Mouse (Mus musculus): ENCODE data around the gene Chchd10.
"Not testable (repeated sequence)": the region's sequence is repeated elsewhere in the genome, so short reads cannot be mapped to it uniquely, and the experiment has no call there.

The Chchd10 gene

DNA sequence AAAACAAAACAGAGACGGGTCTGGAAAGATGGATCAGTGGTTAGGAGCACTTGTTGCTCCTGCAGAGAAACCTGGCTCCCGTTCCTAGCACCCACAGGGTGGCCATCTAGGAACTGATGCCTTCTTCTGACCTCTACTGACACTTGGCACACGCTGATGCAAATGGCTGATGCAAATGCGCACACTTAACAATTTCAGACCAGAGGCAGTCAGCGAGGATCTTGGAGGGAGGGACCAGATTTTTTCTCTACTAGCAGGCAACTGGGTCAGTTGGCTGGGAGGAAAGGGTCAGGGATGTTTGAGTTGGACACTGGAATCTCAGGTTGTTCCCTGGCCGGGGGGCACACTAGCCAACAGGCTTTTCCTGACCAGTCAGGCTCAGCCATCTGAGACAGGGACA is at the start of gene Chchd10:
Gene Chchd10 (plus strand): TSS at position 240 of the 400 bp plus-strand sequence.
- peak; percentile 28 for DNase-seq (ENCODE audit: low spot score)

GRCm38 (mm10) chr10:75883232-75883552 is 49.7 kb upstream of the Chchd10 start:
- peak; percentile 73 for DNase-seq (ENCODE audit: low spot score)

GRCm38 (mm10) chr10:75884742-75885141 is 48.2 kb upstream of the Chchd10 start:
- DNase-seq (ENCODE audit: low spot score): no peak

GRCm38 (mm10) chr10:75887504-75887903 is 45.4 kb upstream of the Chchd10 start:
- not testable (repeated sequence) for DNase-seq (ENCODE audit: low spot score)

DNA sequence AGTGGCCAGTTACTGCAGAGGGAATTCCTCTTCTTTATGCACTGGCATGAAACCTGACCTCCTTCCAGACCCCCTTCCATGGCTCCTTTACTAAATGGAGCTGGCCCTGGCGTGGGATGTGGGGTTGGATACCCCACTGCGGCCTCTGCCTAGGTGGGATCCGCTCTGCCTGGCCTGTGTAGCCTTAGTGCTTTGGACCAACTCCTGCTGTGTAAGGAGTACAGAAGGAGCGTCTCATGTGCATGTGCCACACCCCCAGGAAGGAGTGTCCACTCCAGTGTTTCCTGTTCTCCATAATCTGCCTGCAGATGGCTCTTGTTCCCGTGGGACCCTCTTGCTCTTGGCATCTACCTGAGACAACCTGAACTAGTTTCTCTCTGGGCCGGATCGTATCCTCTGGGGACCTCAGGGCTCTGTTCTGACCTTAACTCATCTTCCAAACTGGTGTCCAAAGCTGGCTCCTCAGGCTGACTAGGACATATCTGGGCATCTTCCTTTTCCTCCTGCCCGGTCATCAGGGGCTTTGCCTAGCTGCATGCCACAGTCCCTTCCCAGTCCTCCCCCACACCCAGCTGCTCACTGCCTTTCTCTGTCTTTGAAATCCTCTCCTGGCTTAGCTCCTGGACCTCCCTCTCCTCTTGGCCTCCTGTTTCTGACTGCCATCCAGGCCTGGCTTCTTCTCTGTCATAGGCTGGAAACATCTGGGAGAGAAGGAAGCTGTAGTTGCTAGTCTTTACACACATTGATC is 43.4 kb upstream of the Chchd10 start:
- DNase-seq (ENCODE audit: low spot score): peak; percentile 74

DNA sequence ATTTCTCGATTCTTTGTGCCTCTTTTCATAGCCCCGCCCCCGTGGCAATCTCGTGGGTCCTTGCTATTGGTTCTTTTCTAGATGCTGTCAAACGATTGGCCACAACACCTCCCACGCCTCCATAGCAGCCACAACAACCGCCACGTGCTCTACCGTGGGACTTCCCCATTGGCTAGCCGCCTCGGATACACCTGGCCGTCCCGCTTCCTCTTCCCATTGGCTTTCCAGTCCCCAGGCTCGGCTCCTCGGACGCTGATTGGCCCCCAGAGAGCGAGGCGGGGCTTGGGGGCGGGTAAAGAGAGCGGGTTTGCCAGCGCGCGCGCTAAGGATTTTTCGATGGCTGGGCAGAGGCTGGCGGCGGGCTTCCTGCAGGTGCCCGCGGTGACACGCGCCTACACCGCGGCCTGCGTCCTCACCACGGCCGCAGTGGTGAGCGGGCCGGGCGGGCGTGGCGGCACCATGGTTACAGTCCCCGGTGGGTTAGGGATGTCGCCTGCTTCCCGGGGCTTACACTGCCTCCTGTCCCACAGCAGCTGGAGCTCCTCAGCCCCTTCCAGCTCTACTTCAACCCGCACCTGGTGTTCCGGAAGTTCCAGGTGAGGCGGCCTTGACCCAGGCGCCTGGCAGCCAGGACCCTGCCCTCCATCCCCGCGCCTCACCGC is 39.7 kb upstream of the Chchd10 start, which contains the start of gene Derl3:
Gene Derl3 (plus strand): TSS at position 325 of the 662 bp plus-strand sequence.
- no peak for DNase-seq (ENCODE audit: low spot score)

DNA sequence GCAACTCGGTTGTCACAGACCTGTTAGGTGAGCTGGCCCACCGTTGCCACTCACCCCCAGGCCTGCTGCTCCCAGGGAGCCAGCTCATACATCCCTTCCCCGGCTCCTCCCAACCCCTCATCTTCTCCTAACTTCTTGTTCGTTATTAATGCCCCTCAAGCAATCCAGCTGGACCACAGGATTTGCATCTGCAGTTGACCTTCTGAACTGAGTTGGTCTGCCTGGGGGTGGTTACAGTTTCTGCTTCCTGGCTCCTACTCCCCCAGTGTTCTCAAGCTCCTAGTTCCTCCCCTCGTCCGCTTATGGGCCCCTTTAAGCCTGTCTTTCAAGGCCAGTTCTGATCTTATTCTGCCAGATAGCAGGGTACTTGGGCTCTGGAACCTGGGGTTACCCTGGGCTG is 38.3 kb upstream of the Chchd10 start:
- DNase-seq (ENCODE audit: low spot score): no peak

DNA sequence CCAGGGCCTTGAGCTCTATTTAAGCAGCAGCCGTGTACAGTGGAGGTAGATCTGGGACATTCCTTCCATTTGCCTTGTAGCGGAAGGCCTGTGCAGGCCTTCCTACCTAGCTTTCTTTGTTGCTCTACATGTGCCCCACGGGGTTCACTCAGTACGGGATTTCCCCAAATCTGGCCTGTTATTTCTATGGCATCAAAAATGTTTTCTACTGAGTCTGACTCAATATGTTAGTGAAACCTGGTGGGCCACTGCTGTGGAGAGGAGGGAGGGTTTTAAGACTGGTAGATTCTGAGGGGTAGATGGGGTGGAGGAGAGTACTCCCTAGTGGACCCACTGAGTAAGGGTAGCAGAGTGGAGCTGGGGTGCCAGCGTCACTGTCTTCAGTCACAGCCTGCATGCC is 37.2 kb upstream of the Chchd10 start:
- no peak for DNase-seq (ENCODE audit: low spot score)

GRCm38 (mm10) chr10:75896208-75896607 is 36.7 kb upstream of the Chchd10 start:
- DNase-seq (ENCODE audit: low spot score): no peak

- peak; percentile 56 for DNase-seq (ENCODE audit: low spot score)
Measured at GRCm38 (mm10) chr10:75897373-75897772, 35.6 kb upstream of the Chchd10 start.

GRCm38 (mm10) chr10:75898039-75898564 is 34.8 kb upstream of the Chchd10 start:
- no peak for DNase-seq (ENCODE audit: low spot score)

DNA sequence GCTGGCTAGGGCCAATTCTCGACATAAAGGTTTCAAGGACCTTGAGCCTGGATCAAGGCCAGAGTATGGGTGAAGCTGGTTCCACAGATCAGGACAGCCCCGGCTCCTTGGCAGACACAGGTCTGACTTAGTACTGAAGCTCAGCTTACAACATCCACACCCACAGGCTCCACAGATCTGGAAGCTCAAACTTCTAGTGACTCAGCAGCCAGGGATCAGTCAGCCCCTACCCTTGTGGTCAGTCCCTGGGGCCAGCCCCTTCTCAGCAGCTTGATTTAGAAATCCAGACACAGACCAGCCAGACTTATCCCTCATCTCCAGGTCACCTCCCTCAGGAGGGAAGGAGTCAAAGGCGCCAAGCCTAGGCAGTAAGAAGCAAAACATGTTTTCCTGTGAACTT is 34.1 kb upstream of the Chchd10 start:
- peak; percentile 84 for DNase-seq (ENCODE audit: low spot score)

- no peak for DNase-seq (ENCODE audit: low spot score)
Measured at GRCm38 (mm10) chr10:75904391-75904790, 28.5 kb upstream of the Chchd10 start.

GRCm38 (mm10) chr10:75906882-75907281 is 26.0 kb upstream of the Chchd10 start:
- DNase-seq (ENCODE audit: low spot score): no peak

- no peak for DNase-seq (ENCODE audit: low spot score)
Measured at GRCm38 (mm10) chr10:75910698-75911097, 22.2 kb upstream of the Chchd10 start.

DNA sequence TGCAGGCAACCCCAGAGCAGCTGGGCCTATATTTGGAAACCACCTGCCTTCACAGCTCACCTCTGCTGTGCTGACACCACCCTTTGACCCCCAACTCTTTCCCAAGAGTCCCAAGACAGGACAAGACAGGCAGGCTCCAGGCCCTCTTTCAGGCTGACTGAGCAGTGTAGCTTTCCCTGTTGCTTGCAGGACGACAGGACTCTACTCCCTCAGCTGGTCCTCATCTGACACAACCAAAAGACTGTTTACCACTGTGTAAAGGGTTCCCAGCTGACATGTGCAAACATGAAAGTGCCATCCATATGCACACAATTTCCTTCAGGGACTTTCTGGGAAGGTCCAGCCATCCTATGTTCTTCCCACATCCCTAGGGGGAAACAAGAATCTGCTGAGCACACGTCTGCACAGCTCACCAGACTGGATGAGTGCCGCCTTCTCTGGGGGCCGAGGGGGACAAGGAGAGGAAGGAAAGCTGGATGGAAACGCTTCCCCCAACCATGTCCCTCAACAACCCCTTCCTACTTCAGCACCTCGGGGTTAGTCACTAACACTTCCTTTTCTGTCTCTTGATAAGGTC is 19.8 kb upstream of the Chchd10 start:
- no peak for DNase-seq (ENCODE audit: low spot score)

GRCm38 (mm10) chr10:75915557-75915956 is 17.4 kb upstream of the Chchd10 start:
- DNase-seq (ENCODE audit: low spot score): no peak

DNA sequence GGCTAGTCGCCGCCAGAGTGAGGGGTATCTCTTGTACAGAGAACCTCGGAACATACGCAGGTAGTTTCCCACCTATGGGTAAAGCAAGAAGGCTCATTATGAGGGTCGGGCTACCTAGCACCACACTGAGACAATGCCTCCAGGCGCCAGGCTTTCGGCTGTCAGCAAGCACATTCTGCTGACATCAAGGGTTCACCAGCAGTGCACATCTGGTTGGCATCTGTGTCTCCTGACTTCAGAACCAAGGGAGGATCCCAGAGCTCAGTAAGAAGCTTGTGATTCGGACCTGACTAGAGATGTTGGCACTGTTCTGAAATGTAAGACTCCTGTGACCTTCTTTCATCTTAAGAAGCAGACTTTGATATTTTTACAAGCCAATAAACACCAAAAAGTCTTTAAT is 16.1 kb upstream of the Chchd10 start:
- no peak for DNase-seq (ENCODE audit: low spot score)

DNA sequence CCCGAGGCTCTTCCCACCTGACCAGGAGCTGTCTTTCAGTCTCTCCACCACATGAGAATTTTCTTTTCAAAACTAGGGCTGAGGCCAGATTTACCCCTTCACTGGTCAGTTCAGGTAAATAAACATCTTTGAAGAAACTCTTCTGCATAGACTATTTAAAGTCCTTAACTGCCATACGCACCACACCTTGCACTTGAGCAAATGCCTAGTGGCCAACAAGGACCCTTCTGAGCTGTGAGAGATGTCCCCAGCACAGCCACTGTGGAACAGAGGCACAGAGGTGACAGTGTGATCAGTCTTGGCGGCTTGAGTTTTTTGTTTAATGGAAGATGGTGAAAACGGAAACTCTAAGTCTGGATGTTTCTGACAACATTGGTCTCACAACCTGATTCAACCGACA is 13.9 kb upstream of the Chchd10 start:
- DNase-seq (ENCODE audit: low spot score): no peak

DNA sequence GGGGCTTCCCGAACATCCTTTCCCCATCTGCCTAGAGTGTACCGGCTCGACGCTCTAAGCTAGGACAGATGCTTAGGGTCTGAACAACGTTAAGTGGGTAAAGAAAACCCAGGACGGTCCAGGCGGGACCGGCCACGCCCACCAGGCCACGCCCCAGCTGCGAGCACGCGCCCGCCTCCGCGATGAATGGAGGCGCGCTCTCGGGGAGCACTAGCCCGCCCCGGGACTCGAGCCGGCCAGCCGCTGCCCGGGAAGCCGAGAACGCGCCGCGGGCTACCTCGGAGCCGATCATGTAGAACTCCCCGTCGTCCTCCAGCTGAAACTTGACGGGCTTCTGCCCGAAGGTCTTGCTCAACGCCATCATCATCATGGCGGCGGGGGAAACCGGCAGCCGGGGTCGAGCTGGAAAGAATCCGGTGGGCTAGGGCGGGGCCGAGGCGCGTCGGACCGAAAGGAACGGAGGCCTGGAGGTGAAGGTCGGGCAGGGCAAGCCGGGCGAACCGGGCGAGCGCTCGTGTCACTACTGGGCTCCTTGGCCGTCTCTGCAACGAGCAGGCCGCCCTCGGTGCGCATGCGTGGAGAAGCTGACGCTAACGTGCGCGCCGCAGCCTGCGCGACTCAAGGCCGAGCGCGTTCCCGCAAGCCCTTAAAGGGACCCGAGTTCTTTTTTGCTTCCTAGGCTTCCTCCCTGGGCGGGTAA is 11.8 kb upstream of the Chchd10 start, which contains the start of gene Smarcb1:
Gene Smarcb1 (minus strand): TSS at position 592 of the 700 bp plus-strand sequence.
- DNase-seq (ENCODE audit: low spot score): peak; percentile 96

DNA sequence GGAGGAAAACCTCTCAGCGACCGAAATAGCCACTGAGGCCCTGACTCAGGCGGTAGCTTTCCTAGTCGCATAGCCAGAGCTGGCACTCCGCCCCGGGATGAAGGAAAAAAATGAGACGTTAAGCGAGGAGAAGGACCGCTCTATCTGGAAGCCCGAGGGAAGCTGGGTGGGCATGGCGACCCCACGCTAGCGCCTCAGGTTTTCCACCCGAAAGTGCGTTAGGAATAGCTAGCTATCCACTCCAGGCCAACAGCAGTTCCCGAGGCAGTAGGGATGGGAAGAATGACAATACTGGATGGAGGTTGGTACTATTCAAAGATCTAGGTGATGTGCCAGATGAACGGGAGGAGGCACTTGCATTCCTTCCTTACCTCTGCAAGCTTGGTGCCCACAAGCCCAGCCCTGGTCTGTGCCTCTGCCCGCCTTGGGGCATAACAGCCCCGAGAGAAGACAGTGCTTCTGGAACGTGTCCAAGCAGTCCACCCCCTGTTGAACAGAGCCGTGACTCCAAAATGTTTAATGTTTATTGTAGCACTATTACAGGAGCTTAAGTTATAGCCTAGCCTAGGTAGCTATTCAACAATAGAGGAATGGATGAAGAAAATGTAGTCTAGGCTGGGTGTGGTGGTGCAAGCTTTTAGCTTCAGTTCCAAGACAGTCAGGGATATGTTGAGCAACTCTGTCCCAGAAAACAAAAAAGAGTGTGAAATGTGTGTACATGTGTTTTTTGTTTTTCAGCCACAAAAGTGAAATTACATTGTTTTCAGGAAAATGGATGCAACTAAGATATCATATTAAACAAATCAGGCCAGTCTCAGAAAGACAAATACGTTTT is 11.0 kb upstream of the Chchd10 start:
- peak; percentile 24 for DNase-seq (ENCODE audit: low spot score)

Data from MN1 (cell line).